Mouse (Mus musculus): ENCODE measurements at regions not wholly inside any gene's neighbourhood (a gene's known extent, or its start where the extent isn't known, plus 50 kb on each side); places are given as distances from the start of the nearest gene placed in this dataset.

GRCm38 (mm10) chr3:82781464-82781863 is 94.8 kb downstream of the Rbm46 start:
- H3K4me2 ChIP-seq (replicated peaks), result no peak overlapping the region
- H3K27ac ChIP-seq, result no peak overlapping the region
- ATAC-seq (ENCODE audit: low FRiP score) (no peak), DNase-seq (ENCODE audit: low spot score) (no peak)
- no peak overlapping the region for H3K4me3 ChIP-seq (replicated peaks; ENCODE audit: low read length)
- no peaks in the 10 kb centered on the region for H3K4me1 ChIP-seq (replicated peaks; ENCODE audit: control insufficient read depth, insufficient read depth, low read length)
- H3K9me3 ChIP-seq (ENCODE audit: control insufficient read depth, low read length), result no peaks in the 10 kb centered on the region
- WGBS, result 70% methylated on average over 1 of the region's 1 CpGs
- no peaks in the 10 kb centered on the region for H3K36me3 ChIP-seq (replicated peaks; ENCODE audit: control insufficient read depth, insufficient read depth)
- no peak overlapping the region for H3K9ac ChIP-seq
- H3K27me3 ChIP-seq (ENCODE audit: control insufficient read depth, insufficient read depth, low read length), result no peaks in the 10 kb centered on the region

GRCm38 (mm10) chr3:82770512-82771270 is 105.6 kb downstream of the Rbm46 start:
- 90% methylated on average over 8 of the region's 8 CpGs for WGBS

GRCm38 (mm10) chr3:82767484-82767883 is 108.8 kb downstream of the Rbm46 start:
- H3K4me3 ChIP-seq (replicated peaks; ENCODE audit: low read length), result no peak overlapping the region
- H3K27ac ChIP-seq, result no peak overlapping the region
- H3K4me2 ChIP-seq (replicated peaks), result no peak overlapping the region
- H3K36me3 ChIP-seq (replicated peaks; ENCODE audit: control insufficient read depth, insufficient read depth), result no peaks in the 10 kb centered on the region
- H3K4me1 ChIP-seq (replicated peaks; ENCODE audit: control insufficient read depth, insufficient read depth, low read length), result no peaks in the 10 kb centered on the region
- no peaks in the 10 kb centered on the region for H3K9me3 ChIP-seq (ENCODE audit: control insufficient read depth, low read length)
- H3K27me3 ChIP-seq (ENCODE audit: control insufficient read depth, insufficient read depth, low read length), result no peaks in the 10 kb centered on the region
- ATAC-seq (ENCODE audit: low FRiP score), result no peak
- 67% methylated on average over 5 of the region's 5 CpGs for WGBS
- DNase-seq (ENCODE audit: low spot score), result no peak
- no peak overlapping the region for H3K9ac ChIP-seq

More at GRCm38 (mm10) chr3:82770512-82771270, 105.6 kb downstream of the Rbm46 start:
- H3K36me3 ChIP-seq (replicated peaks; ENCODE audit: control insufficient read depth, insufficient read depth), result no peaks in the 10 kb centered on the region
- H3K9me3 ChIP-seq (ENCODE audit: control insufficient read depth, low read length), result no peaks in the 10 kb centered on the region
- no peak overlapping the region for H3K4me3 ChIP-seq (replicated peaks; ENCODE audit: low read length)
- H3K9ac ChIP-seq, result no peak overlapping the region
- H3K4me2 ChIP-seq (replicated peaks), result no peak overlapping the region
- DNase-seq (ENCODE audit: low spot score) (no peak), ATAC-seq (ENCODE audit: low FRiP score) (no peak)
- no peak overlapping the region for H3K27ac ChIP-seq
- no peaks in the 10 kb centered on the region for H3K27me3 ChIP-seq (ENCODE audit: control insufficient read depth, insufficient read depth, low read length)
- no peaks in the 10 kb centered on the region for H3K4me1 ChIP-seq (replicated peaks; ENCODE audit: control insufficient read depth, insufficient read depth, low read length)

- no peaks in the 10 kb centered on the region for H3K9me3 ChIP-seq (ENCODE audit: control insufficient read depth, low read length)
- H3K27me3 ChIP-seq (ENCODE audit: control insufficient read depth, insufficient read depth, low read length), result no peaks in the 10 kb centered on the region
- DNase-seq (ENCODE audit: low spot score), result no peak
- H3K4me1 ChIP-seq (replicated peaks; ENCODE audit: control insufficient read depth, insufficient read depth, low read length), result no peaks in the 10 kb centered on the region
- no peaks in the 10 kb centered on the region for H3K36me3 ChIP-seq (replicated peaks; ENCODE audit: control insufficient read depth, insufficient read depth)
- 86% methylated on average over 2 of the region's 2 CpGs for WGBS
- ATAC-seq (ENCODE audit: low FRiP score), result no peak
- H3K4me2 ChIP-seq (replicated peaks), result no peak overlapping the region
- no peak overlapping the region for H3K9ac ChIP-seq
- H3K27ac ChIP-seq, result no peak overlapping the region
- no peak overlapping the region for H3K4me3 ChIP-seq (replicated peaks; ENCODE audit: low read length)
Measured at GRCm38 (mm10) chr3:82759946-82760345, 116.3 kb downstream of the Rbm46 start.

GRCm38 (mm10) chr3:82758967-82759366 is 117.3 kb downstream of the Rbm46 start:
- no peak overlapping the region for H3K9ac ChIP-seq
- no peak overlapping the region for H3K27ac ChIP-seq
- 71% methylated on average over 1 of the region's 1 CpGs for WGBS
- no peak overlapping the region for H3K4me2 ChIP-seq (replicated peaks)
- no peak overlapping the region for H3K4me3 ChIP-seq (replicated peaks; ENCODE audit: low read length)
- H3K36me3 ChIP-seq (replicated peaks; ENCODE audit: control insufficient read depth, insufficient read depth), result no peaks in the 10 kb centered on the region
- no peaks in the 10 kb centered on the region for H3K4me1 ChIP-seq (replicated peaks; ENCODE audit: control insufficient read depth, insufficient read depth, low read length)
- no peaks in the 10 kb centered on the region for H3K9me3 ChIP-seq (ENCODE audit: control insufficient read depth, low read length)
- no peaks in the 10 kb centered on the region for H3K27me3 ChIP-seq (ENCODE audit: control insufficient read depth, insufficient read depth, low read length)
- DNase-seq (ENCODE audit: low spot score) (no peak), ATAC-seq (ENCODE audit: low FRiP score) (no peak)

- H3K27me3 ChIP-seq (ENCODE audit: control insufficient read depth, insufficient read depth, low read length), result no peaks in the 10 kb centered on the region
- ATAC-seq (ENCODE audit: low FRiP score), result no peak
- WGBS, result 38% methylated on average over 3 of the region's 3 CpGs
Measured at GRCm38 (mm10) chr3:82725546-82725945, 150.7 kb downstream of the Rbm46 start.

GRCm38 (mm10) chr3:82707628-82708027 is 159.7 kb upstream of the Npy2r start:
- no peak overlapping the region for H3K27ac ChIP-seq
- no peaks in the 10 kb centered on the region for H3K36me3 ChIP-seq (replicated peaks; ENCODE audit: control insufficient read depth, insufficient read depth)
- DNase-seq (ENCODE audit: low spot score) (no peak), ATAC-seq (ENCODE audit: low FRiP score) (no peak)
- no peaks in the 10 kb centered on the region for H3K9me3 ChIP-seq (ENCODE audit: control insufficient read depth, low read length)
- 89% methylated on average over 4 of the region's 4 CpGs for WGBS
- H3K27me3 ChIP-seq (ENCODE audit: control insufficient read depth, insufficient read depth, low read length), result no peaks in the 10 kb centered on the region
- H3K4me2 ChIP-seq (replicated peaks), result no peak overlapping the region
- no peak overlapping the region for H3K4me3 ChIP-seq (replicated peaks; ENCODE audit: low read length)
- H3K9ac ChIP-seq, result no peak overlapping the region
- H3K4me1 ChIP-seq (replicated peaks; ENCODE audit: control insufficient read depth, insufficient read depth, low read length), result no peaks in the 10 kb centered on the region

More at GRCm38 (mm10) chr3:82725546-82725945, 150.7 kb downstream of the Rbm46 start:
- H3K9me3 ChIP-seq (ENCODE audit: control insufficient read depth, low read length), result no peaks in the 10 kb centered on the region
- peak; percentile 60 for DNase-seq (ENCODE audit: low spot score)
- no peak overlapping the region for H3K9ac ChIP-seq
- H3K4me1 ChIP-seq (replicated peaks; ENCODE audit: control insufficient read depth, insufficient read depth, low read length), result no peaks in the 10 kb centered on the region
- no peak overlapping the region for H3K4me2 ChIP-seq (replicated peaks)
- no peak overlapping the region for H3K27ac ChIP-seq
- no peak overlapping the region for H3K4me3 ChIP-seq (replicated peaks; ENCODE audit: low read length)
- H3K36me3 ChIP-seq (replicated peaks; ENCODE audit: control insufficient read depth, insufficient read depth), result no peaks in the 10 kb centered on the region

- Histone ChIP-seq H3K4me3 (replicated peaks; ENCODE audit: low read length) (no peak overlapping the region), H3K4me2 (replicated peaks) (no peak overlapping the region), H3K9ac (no peak overlapping the region), H3K9me3 (ENCODE audit: control insufficient read depth, low read length) (no peaks in the 10 kb centered on the region), H3K27ac (no peak overlapping the region), H3K36me3 (replicated peaks; ENCODE audit: control insufficient read depth, insufficient read depth) (no peaks in the 10 kb centered on the region), H3K27me3 (ENCODE audit: control insufficient read depth, insufficient read depth, low read length) (no peaks in the 10 kb centered on the region), H3K4me1 (replicated peaks; ENCODE audit: control insufficient read depth, insufficient read depth, low read length) (no peaks in the 10 kb centered on the region)
- WGBS, result 91% methylated on average over 2 of the region's 2 CpGs
- no peak for ATAC-seq (ENCODE audit: low FRiP score)
- DNase-seq (ENCODE audit: low spot score), result no peak
Measured at GRCm38 (mm10) chr3:82692131-82692530, 144.2 kb upstream of the Npy2r start.

GRCm38 (mm10) chr3:82656159-82656874 is 108.4 kb upstream of the Npy2r start:
- Histone ChIP-seq H3K9me3 (ENCODE audit: control insufficient read depth, low read length) (no peaks in the 10 kb centered on the region), H3K4me3 (replicated peaks; ENCODE audit: low read length) (no peak overlapping the region), H3K36me3 (replicated peaks; ENCODE audit: control insufficient read depth, insufficient read depth) (no peaks in the 10 kb centered on the region), H3K4me1 (replicated peaks; ENCODE audit: control insufficient read depth, insufficient read depth, low read length) (no peaks in the 10 kb centered on the region), H3K4me2 (replicated peaks) (no peak overlapping the region), H3K27me3 (ENCODE audit: control insufficient read depth, insufficient read depth, low read length) (no peaks in the 10 kb centered on the region), H3K27ac (no peak overlapping the region), H3K9ac (no peak overlapping the region)
- DNase-seq (ENCODE audit: low spot score) (no peak), ATAC-seq (ENCODE audit: low FRiP score) (peak; percentile 66; the same call in 1 of the 2 replicates)
- WGBS, result 52% methylated on average over 8 of the region's 8 CpGs
